Mouse (Mus musculus) megakaryocyte-erythroid progenitor cell, adult 5 weeks (primary cell): ENCODE results near the gene Gm10439. TPM values are rescaled to one million over a fixed set of nuclear protein-coding genes. Genes with fewer than 3 reads are reported as not detected.

Experiments
- polyA plus RNA-seq: library from polyadenylated mRNA; stranded (reverse); fragments of >175 nt; gene quantifications from 2 replicates; pipeline ENCODE4 v1.2.3, GENCODE M21; 2012

Gene Gm10439
- not detected in 2 replicates for polyA plus RNA-seq

GRCm38 (mm10) chrX:149594270-149594669 is at the start of gene Gm10439:
TSS of gene Gm10439 (plus strand) at chrX:149594570.

Other genes starting within 250 kb of the Gm10439 start
- gene Gm15085, start 147.0 kb upstream of the Gm10439 start, polyA plus RNA-seq = not detected in 2 replicates
- not detected in 2 replicates for gene Gm15097, start 189.9 kb downstream of the Gm10439 start, polyA plus RNA-seq